Mouse (Mus musculus): ENCODE measurements around the gene Sugct. TPM values are rescaled to one million over a fixed set of nuclear protein-coding genes. Genes with fewer than 3 reads are reported as not detected.

Gene Sugct
- polyA plus RNA-seq, 1 experiment from 2014 or later: 4.5 TPM

- Histone ChIP-seq H3K36me3 (no peaks in the 10 kb centered on the region), H3K4me3 (no peak overlapping the region), H3K9ac (no peak overlapping the region), H3K4me1 (no peaks in the 10 kb centered on the region), H3K9me3 (no peaks in the 10 kb centered on the region), H3K27me3 (no peaks in the 10 kb centered on the region), H3K4me2 (no peak overlapping the region), H3K27ac (no peak overlapping the region)
- ATAC-seq (ENCODE audit: insufficient number of reproducible peaks, low FRiP score, low TSS enrichment, low read depth): no peak
- WGBS: 89% methylated on average over 2 of the region's 2 CpGs
Measured at GRCm38 (mm10) chr13:16996464-16996863, 698.9 kb downstream of the Sugct start.

GRCm38 (mm10) chr13:16995321-16995720, 700.0 kb downstream of the Sugct start:
- Histone ChIP-seq H3K27ac (no peak overlapping the region), H3K27me3 (no peaks in the 10 kb centered on the region), H3K4me3 (no peak overlapping the region), H3K36me3 (no peaks in the 10 kb centered on the region), H3K4me1 (no peaks in the 10 kb centered on the region), H3K9me3 (no peaks in the 10 kb centered on the region), H3K4me2 (no peak overlapping the region), H3K9ac (no peak overlapping the region)
- no peak for ATAC-seq (ENCODE audit: insufficient number of reproducible peaks, low FRiP score, low TSS enrichment, low read depth)
- WGBS: 74% methylated on average over 3 of the region's 3 CpGs

- H3K27ac ChIP-seq: no peak overlapping the region
- WGBS: 78% methylated on average over 6 of the region's 6 CpGs
- no peaks in the 10 kb centered on the region for H3K4me1 ChIP-seq
- H3K36me3 ChIP-seq: no peaks in the 10 kb centered on the region
- H3K27me3 ChIP-seq: no peaks in the 10 kb centered on the region
- no peak for ATAC-seq (ENCODE audit: insufficient number of reproducible peaks, low FRiP score, low TSS enrichment, low read depth)
- no peaks in the 10 kb centered on the region for H3K9me3 ChIP-seq
- no peak overlapping the region for H3K4me3 ChIP-seq
- H3K9ac ChIP-seq: no peak overlapping the region
- no peak overlapping the region for H3K4me2 ChIP-seq
Measured at GRCm38 (mm10) chr13:16977743-16978142, 717.6 kb downstream of the Sugct start.

- Histone ChIP-seq H3K4me1 (no peaks in the 10 kb centered on the region), H3K36me3 (no peaks in the 10 kb centered on the region), H3K4me3 (no peak overlapping the region), H3K4me2 (no peak overlapping the region), H3K27me3 (no peaks in the 10 kb centered on the region), H3K27ac (no peak overlapping the region), H3K9ac (no peak overlapping the region), H3K9me3 (no peaks in the 10 kb centered on the region)
- WGBS: 90% methylated on average over 2 of the region's 2 CpGs
- ATAC-seq (ENCODE audit: insufficient number of reproducible peaks, low FRiP score, low TSS enrichment, low read depth): no peak
Measured at GRCm38 (mm10) chr13:16971277-16971676, 724.1 kb downstream of the Sugct start.

GRCm38 (mm10) chr13:16968995-16969394, 726.4 kb downstream of the Sugct start:
- no peak overlapping the region for H3K4me3 ChIP-seq
- no peak overlapping the region for H3K27ac ChIP-seq
- no peaks in the 10 kb centered on the region for H3K36me3 ChIP-seq
- H3K4me1 ChIP-seq: no peaks in the 10 kb centered on the region
- H3K9ac ChIP-seq: no peak overlapping the region
- no peak overlapping the region for H3K4me2 ChIP-seq
- 77% methylated on average over 5 of the region's 5 CpGs for WGBS
- H3K9me3 ChIP-seq: no peaks in the 10 kb centered on the region
- no peak for ATAC-seq (ENCODE audit: insufficient number of reproducible peaks, low FRiP score, low TSS enrichment, low read depth)
- no peaks in the 10 kb centered on the region for H3K27me3 ChIP-seq

- ATAC-seq (ENCODE audit: insufficient number of reproducible peaks, low FRiP score, low TSS enrichment, low read depth): no peak
- H3K4me2 ChIP-seq: no peak overlapping the region
- no peaks in the 10 kb centered on the region for H3K27me3 ChIP-seq
- H3K4me3 ChIP-seq: no peak overlapping the region
- H3K9me3 ChIP-seq: no peaks in the 10 kb centered on the region
- no peaks in the 10 kb centered on the region for H3K36me3 ChIP-seq
- no peaks in the 10 kb centered on the region for H3K4me1 ChIP-seq
- no peak overlapping the region for H3K27ac ChIP-seq
- 58% methylated on average over 4 of the region's 4 CpGs for WGBS
- H3K9ac ChIP-seq: no peak overlapping the region
Measured at GRCm38 (mm10) chr13:16964823-16965475, 730.4 kb downstream of the Sugct start.

GRCm38 (mm10) chr13:16952045-16952444, 743.3 kb downstream of the Sugct start:
- ATAC-seq (ENCODE audit: insufficient number of reproducible peaks, low FRiP score, low TSS enrichment, low read depth): no peak
- 51% methylated on average over 4 of the region's 4 CpGs for WGBS
- Histone ChIP-seq H3K27ac (no peak overlapping the region), H3K9ac (no peak overlapping the region), H3K4me1 (no peaks in the 10 kb centered on the region), H3K4me3 (no peak overlapping the region), H3K36me3 (no peaks in the 10 kb centered on the region), H3K9me3 (no peaks in the 10 kb centered on the region), H3K27me3 (no peaks in the 10 kb centered on the region), H3K4me2 (no peak overlapping the region)

GRCm38 (mm10) chr13:16939466-16939811, 755.9 kb downstream of the Sugct start:
- no peak overlapping the region for H3K4me3 ChIP-seq
- no peaks in the 10 kb centered on the region for H3K4me1 ChIP-seq
- no peak overlapping the region for H3K9ac ChIP-seq
- no peaks in the 10 kb centered on the region for H3K27me3 ChIP-seq
- H3K4me2 ChIP-seq: no peak overlapping the region
- no peaks in the 10 kb centered on the region for H3K36me3 ChIP-seq
- ATAC-seq (ENCODE audit: insufficient number of reproducible peaks, low FRiP score, low TSS enrichment, low read depth): no peak
- 88% methylated on average over 5 of the region's 5 CpGs for WGBS
- no peaks in the 10 kb centered on the region for H3K9me3 ChIP-seq
- H3K27ac ChIP-seq: no peak overlapping the region

- no peak for ATAC-seq (ENCODE audit: insufficient number of reproducible peaks, low FRiP score, low TSS enrichment, low read depth)
Measured at GRCm38 (mm10) chr13:16938552-16939465, 756.5 kb downstream of the Sugct start.

GRCm38 (mm10) chr13:16937422-16938202, 757.7 kb downstream of the Sugct start:
- WGBS: 73% methylated on average over 11 of the region's 11 CpGs
- Histone ChIP-seq H3K9ac (no peak overlapping the region), H3K36me3 (no peaks in the 10 kb centered on the region), H3K4me1 (no peaks in the 10 kb centered on the region), H3K27me3 (no peaks in the 10 kb centered on the region), H3K9me3 (no peaks in the 10 kb centered on the region), H3K4me3 (no peak overlapping the region), H3K4me2 (no peak overlapping the region), H3K27ac (no peak overlapping the region)
- ATAC-seq (ENCODE audit: insufficient number of reproducible peaks, low FRiP score, low TSS enrichment, low read depth): no peak

More at GRCm38 (mm10) chr13:16938552-16939465, 756.5 kb downstream of the Sugct start:
- 89% methylated on average over 12 of the region's 12 CpGs for WGBS
- Histone ChIP-seq H3K27ac (no peak overlapping the region), H3K4me2 (no peak overlapping the region), H3K9ac (no peak overlapping the region), H3K4me3 (no peak overlapping the region), H3K27me3 (no peaks in the 10 kb centered on the region), H3K4me1 (no peaks in the 10 kb centered on the region), H3K36me3 (no peaks in the 10 kb centered on the region), H3K9me3 (no peaks in the 10 kb centered on the region)

- no peak overlapping the region for H3K4me3 ChIP-seq
- H3K9ac ChIP-seq: no peak overlapping the region
- no peaks in the 10 kb centered on the region for H3K9me3 ChIP-seq
- H3K27me3 ChIP-seq: no peaks in the 10 kb centered on the region
- no peaks in the 10 kb centered on the region for H3K4me1 ChIP-seq
- 90% methylated on average over 1 of the region's 1 CpGs for WGBS
- no peaks in the 10 kb centered on the region for H3K36me3 ChIP-seq
- no peak for ATAC-seq (ENCODE audit: insufficient number of reproducible peaks, low FRiP score, low TSS enrichment, low read depth)
- no peak overlapping the region for H3K27ac ChIP-seq
- H3K4me2 ChIP-seq: no peak overlapping the region
Measured at GRCm38 (mm10) chr13:16935029-16935428, 760.3 kb downstream of the Sugct start.

GRCm38 (mm10) chr13:16933600-16933999, 761.8 kb downstream of the Sugct start:
- Histone ChIP-seq H3K27ac (no peak overlapping the region), H3K9me3 (no peaks in the 10 kb centered on the region), H3K4me2 (no peak overlapping the region), H3K27me3 (no peaks in the 10 kb centered on the region), H3K4me3 (no peak overlapping the region), H3K9ac (no peak overlapping the region), H3K36me3 (no peaks in the 10 kb centered on the region), H3K4me1 (no peaks in the 10 kb centered on the region)
- 88% methylated on average over 4 of the region's 4 CpGs for WGBS
- ATAC-seq (ENCODE audit: insufficient number of reproducible peaks, low FRiP score, low TSS enrichment, low read depth): no peak
